Mouse (Mus musculus): ENCODE results near the gene Ube2r2.

GRCm38 (mm10) chr4:41087459-41088298, 47.9 kb upstream of the Ube2r2 start:
- TF ChIP-seq EP300 (IDR thresholded peaks at IDR 0.05; ENCODE audit: low read length): no peak
- no peak for TF ChIP-seq USF1 (IDR thresholded peaks at IDR 0.05; ENCODE audit: low read depth, low read length)
